Mouse (Mus musculus) intestine, embryonic 14.5 days (tissue): ENCODE results near the gene Ipo4. TPM values are rescaled to one million over a fixed set of nuclear protein-coding genes. Genes with fewer than 3 reads are reported as not detected.
A peak's percentile ranks its signal among the peaks of the same experiment; 100 is the strongest.

Source experiments
- ATAC-seq: fragments of 200-750 bp; cut with Nextera tagmentation; replicated peaks from 2 replicates; pipeline ENCODE4 v1.8.0; 2017; ENCODE audit warnings: low read depth, moderate number of reproducible peaks, moderate TSS enrichment, moderate library complexity; ENCODE audit not compliant: low FRiP score, low TSS enrichment
- DNase-seq: peaks from one replicate; pipeline ENCODE4 v3.0.0-alpha.2; 2018; ENCODE audit warnings: low spot score
- H3K27ac ChIP-seq: fragments of 300-500 bp; sonication (generic); 2 replicates; pipeline ENCODE4 v1.5.1; 2014; ENCODE audit warnings: low read depth, mild to moderate bottlenecking, control low read depth
- H3K27me3 ChIP-seq: fragments of 300-500 bp; sonication (generic); replicated peaks from 2 replicates; pipeline ENCODE4 v1.6.1; 2014; ENCODE audit warnings: low read length, control low read depth; ENCODE audit not compliant: control insufficient read depth, insufficient read depth
- H3K36me3 ChIP-seq: fragments of 300-500 bp; sonication (generic); 2 replicates; pipeline ENCODE4 v1.6.1; 2014; ENCODE audit warnings: low read length, control low read depth; ENCODE audit not compliant: control insufficient read depth, insufficient read depth
- H3K4me1 ChIP-seq: fragments of 300-500 bp; sonication (generic); replicated peaks from 2 replicates; pipeline ENCODE4 v1.6.1; 2014; ENCODE audit warnings: low read length, control low read depth, mixed read lengths; ENCODE audit not compliant: control insufficient read depth, insufficient read depth
- H3K4me2 ChIP-seq: fragments of 300-500 bp; sonication (generic); 2 replicates; pipeline ENCODE4 v1.6.1; 2014; ENCODE audit warnings: low read length
- H3K4me3 ChIP-seq: fragments of 300-500 bp; sonication (generic); 2 replicates; pipeline ENCODE4 v1.5.1; 2014; ENCODE audit warnings: low read depth, low read length, control low read depth, mixed read lengths
- H3K9ac ChIP-seq: fragments of 300-500 bp; sonication (generic); 2 replicates; pipeline ENCODE4 v1.6.1; 2014; ENCODE audit warnings: mild to moderate bottlenecking, low read length
- H3K9me3 ChIP-seq: fragments of 300-500 bp; sonication (generic); 2 replicates; pipeline ENCODE4 v1.6.1; 2016; ENCODE audit warnings: low read length, control low read depth; ENCODE audit not compliant: control insufficient read depth
- WGBS: fragments of 180-500 bp; shearing (Covaris S2); extraction: QIAGEN DNeasy Blood & Tissue Kit; methylation state at CpG from one replicate; pipeline ENCODE4 v1.1.7; 2014; 5-methylcytosine and 5-hydroxymethylcytosine counted together
- polyA plus RNA-seq: library from polyadenylated mRNA; unstranded; fragments of >200 nt; fragmentation: Nextera tagmentation; extraction: Ambion mirVana; gene quantifications from 2 replicates; pipeline ENCODE4 v1.2.1, GENCODE M21; 2014

Ipo4 gene
- polyA plus RNA-seq, 1 experiment from 2014 or later, result 95.7 TPM

DNA sequence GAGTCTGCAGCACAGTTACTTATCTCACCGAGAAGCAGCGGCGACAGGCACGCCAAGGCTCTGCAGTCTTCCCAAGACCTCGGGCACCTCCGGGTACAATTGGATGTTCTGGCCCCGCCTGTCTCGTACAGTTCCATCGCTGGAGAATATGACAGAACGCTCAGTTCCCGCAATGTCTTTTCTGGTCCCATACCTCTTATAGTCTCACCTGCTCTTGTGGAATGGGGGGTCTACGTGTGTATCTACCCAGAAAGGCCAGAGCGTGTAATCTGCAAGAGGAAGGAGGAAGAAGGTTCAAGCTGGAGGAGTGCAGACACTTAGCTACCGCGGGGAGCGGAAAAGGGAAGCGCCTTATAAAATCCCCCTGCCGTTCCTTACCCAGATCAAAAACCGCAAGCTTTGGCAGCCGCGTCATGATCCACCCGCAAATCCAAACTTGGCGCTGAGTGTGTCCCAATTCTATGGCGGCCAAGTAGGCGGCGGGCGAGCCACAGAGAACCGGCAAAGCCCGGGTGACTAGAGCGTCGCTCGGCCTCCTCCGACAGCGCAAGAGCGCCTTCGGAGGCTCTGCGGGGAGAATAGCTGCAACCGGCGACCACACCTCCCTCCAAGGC, 24.3 kb upstream of the Ipo4 start, which contains the start of gene Mdp1:
Mdp1 (minus strand) TSS at position 549 of the 614 bp plus-strand sequence.
- DNase-seq (peak; percentile 80), ATAC-seq (peak; percentile 84)
- H3K4me1 ChIP-seq, result peaks cover 5% of the 10 kb centered on the region; the same call in 1 of the 2 replicates
- peak within 1 kb of the TSS; percentile 72 for H3K9ac ChIP-seq
- H3K9me3 ChIP-seq, result no peaks in the 10 kb centered on the region
- peaks cover 45% of the 10 kb centered on the region for H3K36me3 ChIP-seq
- peak within 1 kb of the TSS; percentile 88 for H3K4me3 ChIP-seq
- WGBS, result 1% methylated on average over 39 of the region's 39 CpGs
- H3K27ac ChIP-seq, result peak within 1 kb of the TSS; percentile 43; the same call in 1 of the 2 replicates
- peak within 1 kb of the TSS; percentile 62 for H3K4me2 ChIP-seq
- no peaks in the 10 kb centered on the region for H3K27me3 ChIP-seq

DNA sequence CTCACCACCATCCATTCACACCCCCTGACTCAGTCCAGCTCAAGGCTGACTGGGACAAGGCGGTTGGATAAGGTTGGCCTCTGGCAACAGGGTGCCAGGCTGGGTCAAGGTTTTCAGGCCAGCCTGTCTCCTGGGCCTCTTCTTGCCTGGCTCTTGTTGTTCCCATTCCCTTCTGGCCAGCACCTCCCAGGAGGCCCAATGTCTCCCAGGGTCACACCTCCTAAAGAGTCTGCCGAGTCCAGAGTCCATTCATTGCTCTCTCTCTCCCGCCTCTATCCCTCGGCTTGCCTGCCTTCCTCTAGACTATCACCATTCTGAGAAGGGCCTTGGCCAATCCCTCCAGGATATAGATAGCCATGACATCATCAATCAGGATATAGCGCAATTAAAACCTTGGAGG, 22.3 kb upstream of the Ipo4 start:
- Histone ChIP-seq H3K4me2 (no peak overlapping the region), H3K27ac (no peak overlapping the region)

DNA sequence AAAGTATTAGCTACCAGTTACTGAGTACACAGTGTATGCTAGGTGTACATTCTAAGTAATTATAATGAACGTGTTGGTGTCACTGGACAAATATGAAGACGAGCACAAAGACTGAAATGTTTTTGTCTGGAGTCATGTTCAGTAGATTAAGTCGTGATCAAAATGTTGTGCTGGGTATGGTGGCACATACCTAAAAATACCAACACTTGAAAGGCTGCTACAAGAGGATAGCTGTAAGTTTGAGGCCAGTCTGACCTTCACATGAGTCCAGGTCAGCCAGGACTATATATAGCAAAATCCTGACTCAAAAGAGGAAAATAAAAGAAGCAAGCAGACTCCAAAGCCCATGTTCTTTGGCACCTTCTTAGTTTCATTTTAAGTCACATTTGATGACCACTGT, 21.2 kb upstream of the Ipo4 start:
- H3K27me3 ChIP-seq, result no peaks in the 10 kb centered on the region
- DNase-seq (no peak), ATAC-seq (no peak)
- H3K9ac ChIP-seq, result no peak overlapping the region
- H3K9me3 ChIP-seq, result no peaks in the 10 kb centered on the region
- peaks cover 5% of the 10 kb centered on the region; the same call in 1 of the 2 replicates for H3K4me1 ChIP-seq
- no peak overlapping the region for H3K27ac ChIP-seq
- H3K36me3 ChIP-seq, result peaks cover 24% of the 10 kb centered on the region
- H3K4me3 ChIP-seq, result no peak overlapping the region
- no peak overlapping the region for H3K4me2 ChIP-seq
- 84% methylated on average over 3 of the region's 3 CpGs for WGBS

More for the DNA sequence above, 22.3 kb upstream of the Ipo4 start:
- H3K4me1 ChIP-seq, result peaks cover 5% of the 10 kb centered on the region; the same call in 1 of the 2 replicates
- WGBS, result 84% methylated on average over 5 of the region's 5 CpGs
- H3K36me3 ChIP-seq, result peaks cover 33% of the 10 kb centered on the region
- H3K27me3 ChIP-seq, result no peaks in the 10 kb centered on the region
- ATAC-seq (peak; percentile 36; the same call in 1 of the 2 replicates), DNase-seq (no peak)
- no peak overlapping the region for H3K4me3 ChIP-seq
- H3K9ac ChIP-seq, result no peak overlapping the region
- no peaks in the 10 kb centered on the region for H3K9me3 ChIP-seq

DNA sequence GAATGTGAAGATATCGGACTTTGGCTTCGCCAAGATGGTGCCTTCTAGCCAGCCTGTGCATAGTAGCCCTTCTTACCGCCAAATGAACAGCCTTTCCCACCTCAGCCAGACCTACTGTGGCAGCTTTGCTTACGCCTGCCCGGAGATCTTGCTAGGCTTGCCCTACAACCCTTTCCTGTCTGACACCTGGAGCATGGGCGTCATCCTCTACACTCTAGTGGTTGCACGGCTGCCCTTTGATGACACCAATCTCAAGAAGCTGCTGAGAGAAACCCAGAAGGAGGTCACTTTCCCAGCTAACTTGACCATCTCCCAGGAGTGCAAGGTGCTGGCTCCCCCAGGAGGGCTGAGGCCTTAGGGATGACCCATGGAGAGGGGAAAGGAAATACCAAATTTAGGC, 15.8 kb upstream of the Ipo4 start:
- no peaks in the 10 kb centered on the region for H3K4me1 ChIP-seq
- no peaks in the 10 kb centered on the region for H3K9me3 ChIP-seq
- no peak overlapping the region for H3K4me2 ChIP-seq
- H3K27me3 ChIP-seq, result no peaks in the 10 kb centered on the region
- no peak overlapping the region for H3K27ac ChIP-seq
- H3K4me3 ChIP-seq, result no peak overlapping the region
- H3K36me3 ChIP-seq, result peaks cover 6% of the 10 kb centered on the region; the same call in 1 of the 2 replicates
- WGBS, result 88% methylated on average over 7 of the region's 7 CpGs
- no peak for DNase-seq
- H3K9ac ChIP-seq, result no peak overlapping the region
- no peak for ATAC-seq

DNA sequence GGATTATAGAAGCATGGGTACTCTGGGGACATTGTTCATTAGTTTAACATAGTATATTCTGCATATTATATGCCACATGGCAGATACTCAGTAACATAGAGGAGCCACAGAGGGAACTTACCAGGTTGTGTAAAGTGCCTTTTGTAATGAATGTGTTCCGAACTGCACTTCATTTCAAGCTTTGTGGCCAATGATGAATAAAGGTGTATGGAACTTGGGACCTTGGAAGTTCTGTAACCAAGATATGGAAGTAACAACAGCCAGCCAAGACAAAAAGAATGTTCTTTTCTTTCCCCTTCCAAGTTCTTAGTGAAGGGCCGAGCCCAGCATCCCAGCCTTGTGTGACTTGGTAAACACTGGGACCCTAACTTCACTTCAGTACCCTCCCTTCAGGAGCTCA, 14.1 kb upstream of the Ipo4 start, which contains the start of gene Tssk4:
Tssk4 (plus strand) TSS at position 301 of the 400 bp plus-strand sequence.
- ATAC-seq (no peak), DNase-seq (no peak)
- Histone ChIP-seq H3K36me3 (peaks cover 13% of the 10 kb centered on the region; the same call in 1 of the 2 replicates), H3K27me3 (no peaks in the 10 kb centered on the region), H3K4me3 (no peak within 1 kb of the TSS), H3K27ac (no peak within 1 kb of the TSS), H3K9ac (no peak within 1 kb of the TSS), H3K4me1 (peaks cover 6% of the 10 kb centered on the region), H3K4me2 (no peak within 1 kb of the TSS), H3K9me3 (no peaks in the 10 kb centered on the region)
- 97% methylated on average over 2 of the region's 2 CpGs for WGBS

DNA sequence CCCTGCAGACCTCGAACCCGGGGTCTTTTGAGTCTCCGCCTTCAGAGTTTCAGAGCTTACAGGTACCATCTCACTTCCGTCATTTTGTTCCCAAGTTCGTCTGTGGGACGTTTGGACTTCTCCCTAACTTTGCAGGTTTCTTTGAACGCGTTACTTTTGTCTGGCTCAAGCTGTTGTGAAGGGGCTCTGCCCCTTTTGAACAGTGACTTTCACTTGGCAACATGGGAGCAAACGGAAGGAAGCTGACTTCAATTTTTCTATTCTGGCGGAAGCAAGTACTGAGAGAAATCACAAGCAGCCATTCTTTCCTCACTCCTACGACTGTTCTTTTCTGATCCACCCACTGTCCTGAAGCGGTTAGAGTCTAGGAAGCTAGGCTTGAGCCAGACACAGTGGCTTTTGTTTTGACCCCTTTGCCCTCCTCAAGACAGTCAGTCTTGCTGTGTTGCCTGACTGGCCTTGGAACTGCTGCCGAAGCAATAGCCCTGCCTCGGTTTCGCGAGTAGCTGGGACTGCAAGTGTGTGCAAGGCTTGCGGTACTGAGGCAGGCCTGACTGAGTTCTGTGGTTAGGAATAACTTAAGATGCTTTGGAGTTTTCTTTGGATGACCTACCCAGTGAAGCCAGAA, 8.6 kb upstream of the Ipo4 start:
- Histone ChIP-seq H3K4me1 (peaks cover 19% of the 10 kb centered on the region), H3K27ac (peak overlapping the region; percentile 96)

DNA sequence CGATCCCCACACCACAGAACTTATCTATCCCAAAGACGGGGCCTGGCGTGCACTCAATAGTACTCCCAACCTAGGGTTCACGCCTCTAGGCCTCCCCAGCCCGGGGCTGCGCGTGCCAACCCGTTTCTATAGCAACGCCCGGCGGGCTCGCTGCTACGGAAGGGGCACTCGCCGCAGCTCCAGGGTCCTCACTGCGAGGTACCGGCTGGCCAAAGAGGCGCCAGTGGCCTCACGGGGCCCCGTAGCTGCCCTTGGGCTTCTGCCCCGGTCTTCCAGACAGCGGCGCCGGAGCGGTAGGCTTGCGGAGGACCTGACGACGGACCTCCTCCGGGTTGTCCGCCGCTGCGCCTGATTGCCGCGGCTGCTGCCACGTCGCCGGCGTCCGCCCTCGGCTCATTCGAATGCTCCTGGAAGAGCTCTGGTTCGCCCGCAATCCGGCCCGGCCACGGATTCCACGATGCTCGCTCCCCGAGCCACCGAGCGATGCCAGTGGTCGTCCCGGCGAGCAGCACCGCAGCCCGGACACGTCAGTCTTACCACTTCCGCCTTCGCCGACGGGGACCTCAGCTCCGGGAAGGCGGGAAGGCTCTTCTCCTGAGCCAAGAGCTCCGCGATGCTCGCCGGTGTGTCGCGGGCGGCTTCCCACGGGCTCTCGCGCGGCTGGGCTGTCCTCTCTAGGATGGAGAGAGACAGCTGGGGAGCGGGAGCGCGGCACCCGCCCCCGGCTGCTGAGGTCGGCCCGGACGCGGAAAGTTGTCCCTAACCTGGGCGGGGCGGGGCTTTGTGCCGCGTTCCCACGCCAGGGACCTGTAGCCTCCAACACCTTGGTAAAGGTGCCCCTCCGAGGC, 7.5 kb upstream of the Ipo4 start, which contains the start of gene Tm9sf1:
Tm9sf1 (minus strand) TSS at position 747 of the 848 bp plus-strand sequence.
- H3K4me3 ChIP-seq, result peak within 1 kb of the TSS; percentile 97
- ATAC-seq (peak; percentile 87), DNase-seq (peak; percentile 96)
- no peaks in the 10 kb centered on the region for H3K9me3 ChIP-seq
- peak within 1 kb of the TSS; percentile 88 for H3K4me2 ChIP-seq
- H3K27ac ChIP-seq, result peak within 1 kb of the TSS; percentile 96
- WGBS, result under 1% methylated on average over 81 of the region's 89 CpGs
- peak within 1 kb of the TSS; percentile 96 for H3K9ac ChIP-seq
- H3K27me3 ChIP-seq, result no peaks in the 10 kb centered on the region
- H3K36me3 ChIP-seq, result peaks cover 43% of the 10 kb centered on the region
- peaks cover 19% of the 10 kb centered on the region for H3K4me1 ChIP-seq

More for the DNA sequence above, 8.6 kb upstream of the Ipo4 start:
- peak overlapping the region; percentile 97 for H3K4me3 ChIP-seq
- DNase-seq, result peak; percentile 56
- peaks cover 34% of the 10 kb centered on the region for H3K36me3 ChIP-seq
- peak overlapping the region; percentile 96 for H3K9ac ChIP-seq
- 22% methylated on average over 17 of the region's 17 CpGs for WGBS
- ATAC-seq, result no peak
- peak overlapping the region; percentile 88 for H3K4me2 ChIP-seq
- no peaks in the 10 kb centered on the region for H3K9me3 ChIP-seq
- H3K27me3 ChIP-seq, result no peaks in the 10 kb centered on the region

DNA sequence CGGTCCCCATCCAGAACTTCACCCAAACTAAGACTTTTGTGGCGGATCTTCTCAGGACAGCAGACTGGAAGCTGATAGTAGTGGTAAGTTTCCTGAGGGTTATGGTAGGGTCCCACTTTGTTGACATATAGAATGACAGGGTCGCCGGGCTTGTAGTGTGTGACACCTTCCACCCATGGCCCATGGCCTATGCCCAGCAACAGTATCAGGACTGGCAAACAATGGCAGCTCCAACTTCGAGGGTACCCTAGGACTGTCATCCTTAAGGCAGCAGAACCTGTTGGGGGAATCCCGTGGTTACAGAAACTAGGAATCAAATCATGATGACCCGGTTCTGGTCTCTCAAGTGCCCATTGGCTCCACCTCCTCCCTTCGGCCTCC, 6.9 kb upstream of the Ipo4 start:
- DNase-seq, result no peak
- Histone ChIP-seq H3K9ac (peak overlapping the region; percentile 96), H3K9me3 (no peaks in the 10 kb centered on the region), H3K27ac (peak overlapping the region; percentile 96), H3K27me3 (no peaks in the 10 kb centered on the region), H3K4me2 (peak overlapping the region; percentile 88), H3K36me3 (peaks cover 49% of the 10 kb centered on the region), H3K4me3 (peak overlapping the region; percentile 97), H3K4me1 (peaks cover 19% of the 10 kb centered on the region)
- ATAC-seq, result peak; percentile 33
- 19% methylated on average over 8 of the region's 8 CpGs for WGBS
